Mouse (Mus musculus): ENCODE data around the gene Bcar3.
A peak's percentile ranks its signal among the peaks of the same experiment; 100 is the strongest.

The Bcar3 gene

DNA sequence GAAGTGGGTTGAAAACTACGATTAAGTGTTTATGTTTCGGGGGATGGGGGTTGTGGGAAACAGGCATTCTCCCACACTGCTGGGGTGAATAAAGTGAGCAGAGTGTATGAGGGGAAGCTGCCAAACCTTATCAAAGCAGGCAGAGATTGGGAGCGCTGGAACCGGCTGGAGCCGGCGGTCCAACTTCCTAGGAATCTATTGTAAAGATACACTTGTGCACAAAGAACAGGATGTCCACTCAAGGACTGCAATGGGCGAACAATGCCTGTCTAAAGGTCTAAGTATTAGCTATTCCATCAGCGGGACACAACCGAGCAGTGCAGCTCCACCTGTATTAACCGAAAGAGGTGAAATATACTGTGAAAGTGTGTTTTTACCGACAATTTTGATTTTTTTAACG is 2.1 kb upstream of the Bcar3 start:
- DNase-seq (ENCODE audit: inconsistent age in 2 of 2, low spot score in 1 of 2) = peak in 1 of 2 experiments; percentile 45

- DNase-seq (ENCODE audit: inconsistent age in 2 of 2, low spot score in 1 of 2) = peak; percentile 95 to 100
Measured at GRCm38 (mm10) chr3:122292300-122293222, 1.4 kb upstream of the Bcar3 start.

GRCm38 (mm10) chr3:122293223-122293953 is 548 bp upstream of the Bcar3 start:
- DNase-seq (ENCODE audit: inconsistent age in 2 of 2, low spot score in 1 of 2) = peak in 1 of 2 experiments; percentile 94

GRCm38 (mm10) chr3:122295511-122295910 is 1.6 kb downstream of the Bcar3 start:
- DNase-seq (ENCODE audit: inconsistent age in 2 of 2, low spot score in 1 of 2) = peak; percentile 57 to 83

GRCm38 (mm10) chr3:122296979-122297378 is 3.0 kb downstream of the Bcar3 start:
- DNase-seq (ENCODE audit: inconsistent age in 2 of 2, low spot score in 1 of 2) = peak; percentile 71 to 90

GRCm38 (mm10) chr3:122300983-122301919 is 7.3 kb downstream of the Bcar3 start:
- peak; percentile 89 to 94 for DNase-seq (ENCODE audit: inconsistent age in 2 of 2, low spot score in 1 of 2)

- no peak for DNase-seq (ENCODE audit: inconsistent age in 2 of 2, low spot score in 1 of 2)
Measured at GRCm38 (mm10) chr3:122304560-122304959, 10.6 kb downstream of the Bcar3 start.

- no peak for DNase-seq (ENCODE audit: inconsistent age in 2 of 2, low spot score in 1 of 2)
Measured at GRCm38 (mm10) chr3:122307894-122308671, 14.1 kb downstream of the Bcar3 start.

DNA sequence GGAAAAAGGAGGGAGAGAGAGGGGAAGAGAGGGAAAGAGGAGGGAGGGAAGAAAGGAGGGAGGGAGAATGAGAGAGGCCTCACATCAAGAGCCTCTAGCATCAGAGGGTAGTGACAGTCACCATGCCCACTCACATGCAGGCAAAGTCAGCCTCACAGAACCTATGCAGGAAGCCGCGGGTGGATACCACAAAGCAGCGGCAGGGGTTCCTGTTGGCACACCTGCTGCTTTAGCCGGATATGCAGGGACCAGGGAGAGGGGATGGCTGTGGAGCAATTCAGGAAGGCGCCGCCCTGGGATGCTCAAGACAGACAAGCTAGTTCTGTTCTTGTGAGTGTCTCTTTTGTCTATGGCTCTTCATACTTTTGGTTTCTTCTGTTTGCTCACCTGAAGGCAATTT is 15.0 kb downstream of the Bcar3 start:
- DNase-seq (ENCODE audit: inconsistent age in 2 of 2, low spot score in 1 of 2) = no peak

- peak; percentile 80 to 97 for DNase-seq (ENCODE audit: inconsistent age in 2 of 2, low spot score in 1 of 2)
Measured at GRCm38 (mm10) chr3:122312078-122312477, 18.1 kb downstream of the Bcar3 start.

GRCm38 (mm10) chr3:122312936-122313629 is 19.1 kb downstream of the Bcar3 start:
- DNase-seq (ENCODE audit: inconsistent age in 2 of 2, low spot score in 1 of 2) = peak; percentile 58 to 76

DNA sequence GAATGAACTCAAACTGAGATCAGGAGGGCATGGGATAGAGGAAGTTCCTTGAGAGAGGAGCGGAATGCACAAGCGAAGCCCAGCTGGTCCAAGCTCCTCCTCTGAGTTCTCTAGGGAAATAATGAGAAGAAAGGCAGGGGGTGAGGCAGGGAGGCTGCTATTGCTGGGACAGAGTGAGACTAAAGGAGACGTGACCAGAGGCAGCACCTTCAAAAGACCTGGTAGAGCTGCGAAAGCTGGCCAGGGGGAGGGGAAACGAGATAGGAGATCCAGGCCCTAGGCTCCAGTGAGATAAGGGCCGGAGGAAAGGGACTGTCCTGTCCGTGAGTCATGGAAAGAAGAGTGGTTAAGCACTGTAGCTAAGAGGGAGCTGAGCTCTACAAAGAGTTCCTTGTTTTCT is 20.0 kb downstream of the Bcar3 start:
- no peak for DNase-seq (ENCODE audit: inconsistent age in 2 of 2, low spot score in 1 of 2)

- peak in 1 of 2 experiments; percentile 52 for DNase-seq (ENCODE audit: inconsistent age in 2 of 2, low spot score in 1 of 2)
Measured at GRCm38 (mm10) chr3:122316621-122317020, 22.7 kb downstream of the Bcar3 start.

DNA sequence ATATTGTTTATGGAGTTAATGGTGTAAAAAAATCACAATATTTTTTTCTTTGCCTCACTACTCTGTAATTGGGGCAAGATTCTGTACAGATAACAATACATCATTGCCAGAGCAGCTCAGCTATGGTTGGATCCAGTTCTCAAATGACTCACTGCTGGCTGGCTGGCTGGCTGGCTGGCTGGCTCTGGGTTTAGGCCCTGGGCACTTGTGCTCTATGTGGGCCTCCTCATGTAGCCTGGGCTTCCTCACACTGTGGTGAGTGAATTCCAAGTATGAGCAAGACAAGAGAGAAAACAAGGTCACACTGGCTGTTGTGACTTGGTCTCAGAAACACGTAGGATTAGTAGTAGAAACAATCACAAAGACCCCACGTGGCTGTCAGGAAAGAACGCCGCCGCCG is 23.4 kb downstream of the Bcar3 start:
- peak; percentile 46 to 75 for DNase-seq (ENCODE audit: inconsistent age in 2 of 2, low spot score in 1 of 2)

DNA sequence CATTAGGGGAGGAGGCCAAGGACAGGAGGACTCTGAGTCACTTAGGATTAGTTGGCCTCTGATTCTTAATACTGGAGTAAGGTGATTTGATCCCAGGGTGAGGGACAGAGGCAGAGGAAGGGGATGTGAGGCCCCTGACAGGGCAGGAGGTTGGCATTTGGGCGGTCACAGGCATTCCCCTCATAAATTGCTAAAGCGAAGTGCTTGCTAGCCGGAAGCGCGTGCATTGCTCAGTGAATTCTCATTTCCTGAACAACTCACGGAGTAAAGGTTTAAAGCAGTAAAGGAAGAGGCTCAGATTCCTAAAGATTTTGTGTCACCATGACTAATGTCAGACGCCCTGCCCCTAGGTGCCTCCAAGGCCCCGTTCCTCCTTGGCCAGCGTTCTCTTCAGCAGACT is 28.3 kb downstream of the Bcar3 start:
- no peak for DNase-seq (ENCODE audit: inconsistent age in 2 of 2, low spot score in 1 of 2)

DNA sequence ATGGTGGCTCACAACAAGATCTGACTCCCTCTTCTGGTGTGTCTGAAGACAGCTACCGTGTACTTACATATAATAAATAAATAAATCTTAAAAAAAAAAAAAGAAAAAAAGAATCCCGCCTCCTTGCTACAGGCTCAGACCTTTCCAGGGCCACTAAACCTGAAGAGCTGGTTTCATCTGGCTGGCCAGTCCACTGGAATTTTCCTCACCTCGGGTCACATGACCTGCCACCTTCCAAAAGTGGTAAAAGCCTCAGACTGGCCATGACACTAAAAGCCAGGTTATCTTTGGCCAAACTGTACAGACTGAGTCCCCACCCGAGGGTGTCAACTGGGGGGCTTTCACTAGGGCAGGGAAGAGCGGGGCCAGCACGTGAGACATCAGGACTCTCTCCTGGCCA is 29.9 kb downstream of the Bcar3 start:
- DNase-seq (ENCODE audit: inconsistent age in 2 of 2, low spot score in 1 of 2) = no peak

GRCm38 (mm10) chr3:122324528-122324927 is 30.6 kb downstream of the Bcar3 start:
- no peak for DNase-seq (ENCODE audit: inconsistent age in 2 of 2, low spot score in 1 of 2)

DNA sequence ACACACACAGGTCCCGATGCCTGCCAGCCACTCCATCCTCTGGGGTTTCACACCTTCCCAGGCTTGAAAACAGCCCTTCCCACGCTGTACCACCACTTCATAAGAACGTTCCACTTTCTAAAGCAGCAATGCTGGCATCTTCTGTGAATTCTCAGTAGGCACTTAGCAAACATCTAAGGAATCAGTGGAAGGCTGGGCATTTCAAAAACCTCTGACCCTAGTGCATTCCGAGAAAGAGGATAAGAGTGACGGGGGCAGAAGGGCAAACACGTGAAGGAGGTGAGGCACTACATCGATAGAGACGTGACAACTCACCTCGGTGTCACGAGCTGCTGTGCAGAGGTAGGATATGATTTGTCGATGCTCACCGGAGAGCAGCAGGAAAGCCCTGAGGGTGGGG is 36.5 kb downstream of the Bcar3 start:
- no peak for DNase-seq (ENCODE audit: inconsistent age in 2 of 2, low spot score in 1 of 2)

DNA sequence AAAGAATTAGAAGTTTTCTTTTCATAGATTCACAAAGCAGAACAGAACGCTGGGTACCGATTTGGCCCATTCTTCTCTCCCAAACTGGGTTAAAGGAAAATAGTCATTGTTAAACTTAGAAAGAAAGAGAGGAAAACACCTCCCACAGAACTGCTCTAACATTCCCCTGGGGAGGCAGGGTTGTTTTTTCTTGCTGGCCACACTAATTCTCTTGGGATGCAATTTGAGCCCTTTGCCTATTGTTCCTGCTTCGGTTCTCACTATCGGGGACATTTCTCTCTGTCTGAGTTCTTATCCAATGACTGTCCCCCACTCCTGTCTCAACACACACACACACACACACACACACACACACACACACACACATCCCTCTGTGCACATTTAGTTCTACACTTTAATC is 39.6 kb downstream of the Bcar3 start:
- no peak for DNase-seq (ENCODE audit: inconsistent age in 2 of 2, low spot score in 1 of 2)

DNA sequence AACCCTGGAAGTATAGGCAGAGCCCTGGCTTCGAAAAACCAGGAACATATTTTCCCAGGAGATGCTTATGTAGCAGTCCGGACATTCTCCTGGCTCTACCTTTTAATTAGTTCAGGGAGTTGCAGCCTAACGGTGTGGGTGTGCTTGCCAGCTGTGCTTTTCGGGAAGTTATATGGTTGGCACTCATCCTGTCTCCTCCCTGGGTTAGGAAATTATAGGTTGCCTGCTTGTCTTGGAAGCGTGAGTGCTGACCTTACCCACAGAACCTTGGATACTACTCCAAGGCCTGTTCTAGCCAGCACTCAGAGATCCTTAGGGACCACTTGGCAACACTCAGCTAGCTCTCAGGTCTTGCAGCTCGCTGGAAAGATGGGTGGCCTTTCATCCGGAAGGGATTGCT is 40.0 kb downstream of the Bcar3 start:
- peak in 1 of 2 experiments; percentile 66 for DNase-seq (ENCODE audit: inconsistent age in 2 of 2, low spot score in 1 of 2)
